Mouse (Mus musculus): ENCODE data around the gene Grm5. TPM values are rescaled to one million over a fixed set of nuclear protein-coding genes. Genes with fewer than 3 reads are reported as not detected.

The Grm5 gene
- polyA plus RNA-seq, 1 experiment, result 45.7 TPM

GRCm38 (mm10) chr7:88129536-88130487, 545.8 kb downstream of the Grm5 start:
- DNase-seq (ENCODE audit: extremely low spot score in 1 of 2, low spot score in 1 of 2), result peak in 1 of 2 experiments; percentile 39

- no peak for DNase-seq (ENCODE audit: extremely low spot score in 1 of 2, low spot score in 1 of 2)
These were observed 546.5 kb downstream of the Grm5 start for GRCm38 (mm10) chr7:88130488-88130849.

GRCm38 (mm10) chr7:88159542-88160241, 575.7 kb downstream of the Grm5 start:
- DNase-seq (ENCODE audit: extremely low spot score in 1 of 2, low spot score in 1 of 2), result no peak

- DNase-seq (ENCODE audit: extremely low spot score in 1 of 2, low spot score in 1 of 2), result no peak
These were observed 577.6 kb downstream of the Grm5 start for GRCm38 (mm10) chr7:88161586-88161985.

Other genes with a start within 250 kb of the Grm5 start
- gene Tyr, start 90.7 kb upstream of the Grm5 start, polyA plus RNA-seq (2012; rRNA removed), result 0.04 and 0.22 TPM in 2 replicates